Mouse (Mus musculus): ENCODE data around the gene Gzf1.

- TF ChIP-seq GATA1 (IDR thresholded peaks at IDR 0.05; ENCODE audit: borderline replicate concordance, low read length), result no peak
- no peak for TF ChIP-seq FLI1 (IDR thresholded peaks at IDR 0.05; ENCODE audit: low read length)
These were observed 1.5 kb upstream of the Gzf1 start for GRCm38 (mm10) chr2:148679346-148679745.
